Mouse (Mus musculus): ENCODE measurements around the gene Nlrp6.
"Not testable (repeated sequence)": the region's sequence is repeated elsewhere in the genome, so short reads cannot be mapped to it uniquely, and the experiment has no call there.

Nlrp6 gene

DNA sequence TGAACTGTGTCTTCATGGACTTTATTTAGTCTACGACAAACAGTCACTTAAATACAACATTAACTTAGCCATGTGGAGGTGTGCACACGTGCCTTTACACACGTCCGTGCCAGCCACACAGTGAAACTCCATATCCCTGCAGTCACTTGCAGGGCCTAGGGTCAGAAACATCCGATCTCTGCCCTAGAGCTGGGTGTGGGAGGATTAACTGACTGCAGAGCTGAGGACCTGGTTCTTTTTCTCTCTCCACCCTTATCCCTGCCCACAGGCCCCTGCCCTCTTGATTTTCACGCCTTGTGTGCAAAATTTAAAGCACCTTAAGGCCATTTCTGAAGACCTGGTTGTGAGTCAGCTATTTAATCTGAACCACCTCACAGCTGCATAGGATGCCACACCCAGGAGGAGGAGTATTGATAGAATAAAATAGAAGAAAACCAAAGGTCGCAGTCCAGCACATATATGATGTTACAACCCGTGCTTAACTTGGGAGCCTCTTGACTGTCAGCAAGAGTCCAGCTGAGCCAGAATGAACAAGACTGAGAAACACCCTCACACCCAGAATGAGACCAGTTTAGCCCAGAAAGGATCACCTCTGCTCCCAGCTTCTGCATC is at the start of gene Nlrp6:
Gene Nlrp6 (plus strand): TSS at position 485 of the 612 bp plus-strand sequence.
- DNase-seq (ENCODE audit: low read depth), result no peak

DNA sequence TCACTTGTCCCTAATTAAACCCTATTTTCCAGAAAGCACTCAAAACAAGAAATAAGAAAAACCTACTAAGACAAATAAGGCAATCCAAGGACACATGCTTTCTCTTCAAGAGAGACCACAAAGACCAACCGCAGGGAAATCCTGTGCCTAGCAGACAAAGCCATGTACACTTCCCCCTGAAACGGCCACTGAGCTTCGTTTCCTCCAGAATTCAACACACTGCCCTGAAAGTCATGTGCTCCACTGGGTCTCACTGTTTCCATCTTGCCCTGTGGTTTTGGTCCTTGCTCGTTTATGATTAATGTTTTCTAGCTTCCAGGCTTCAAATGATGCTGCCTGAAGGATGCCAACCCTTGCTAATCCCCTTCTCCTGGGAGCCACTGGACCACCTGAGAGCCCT is 46.5 kb upstream of the Nlrp6 start:
- no peak for DNase-seq (ENCODE audit: low read depth)

DNA sequence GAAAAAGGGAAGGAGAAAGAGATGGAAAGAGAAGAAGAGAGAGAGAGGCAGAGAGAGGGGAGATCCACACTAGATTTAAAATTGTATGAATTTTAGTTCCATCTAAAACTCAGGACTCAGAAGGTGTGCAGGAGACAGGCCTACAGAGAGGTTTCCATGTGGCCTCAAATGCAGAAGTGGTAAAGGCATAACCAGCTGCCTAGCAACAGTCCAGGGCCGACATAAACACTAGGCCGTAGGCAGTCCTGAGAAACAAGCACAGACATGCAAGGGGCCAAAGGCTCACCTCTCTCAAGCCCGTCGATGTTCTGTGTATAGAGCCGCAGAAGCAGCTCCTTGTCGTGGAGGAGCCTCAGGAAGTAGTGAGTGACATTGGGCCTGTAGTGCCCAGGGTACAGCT is 43.3 kb upstream of the Nlrp6 start:
- no peak for DNase-seq (ENCODE audit: low read depth)

DNA sequence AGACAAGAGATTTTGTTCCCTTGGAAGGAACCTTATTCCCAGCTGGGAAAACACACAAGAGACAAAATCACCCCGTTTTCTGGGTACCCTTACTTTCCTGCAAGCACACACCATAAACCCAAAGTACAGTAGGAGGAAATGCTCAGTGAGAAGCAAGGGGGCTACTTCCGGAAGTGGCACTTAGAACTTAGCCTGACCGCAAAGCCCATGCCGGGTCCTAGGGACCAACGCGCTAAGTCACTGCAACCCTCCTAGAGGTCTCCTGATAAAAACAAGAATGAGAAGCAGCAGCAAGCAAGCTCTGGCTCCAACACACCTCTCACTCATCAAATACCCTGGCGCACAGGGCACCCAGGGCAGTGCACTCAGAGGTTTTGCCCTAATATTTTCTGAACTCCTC is 41.3 kb upstream of the Nlrp6 start:
- no peak for DNase-seq (ENCODE audit: low read depth)

DNA sequence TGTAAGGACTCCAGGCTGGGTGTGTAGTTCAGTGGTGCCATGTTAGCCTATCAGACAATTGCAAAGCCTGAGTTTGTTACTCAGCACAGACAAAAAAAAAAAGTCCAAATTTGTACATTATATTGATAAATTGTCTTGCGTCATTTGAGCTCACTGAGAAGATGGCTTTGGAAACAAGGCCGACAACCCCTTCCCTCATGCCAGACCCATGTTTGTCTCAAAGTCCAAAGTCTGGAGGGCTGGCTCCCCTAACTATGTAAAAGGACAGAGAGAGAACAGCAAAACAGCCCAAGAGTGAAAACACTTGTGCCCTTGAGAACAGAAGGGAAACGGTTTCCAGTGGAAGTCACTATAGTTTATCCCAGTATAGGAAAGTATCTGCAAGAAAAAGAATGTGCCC is 40.3 kb upstream of the Nlrp6 start:
- DNase-seq (ENCODE audit: low read depth), result no peak

DNA sequence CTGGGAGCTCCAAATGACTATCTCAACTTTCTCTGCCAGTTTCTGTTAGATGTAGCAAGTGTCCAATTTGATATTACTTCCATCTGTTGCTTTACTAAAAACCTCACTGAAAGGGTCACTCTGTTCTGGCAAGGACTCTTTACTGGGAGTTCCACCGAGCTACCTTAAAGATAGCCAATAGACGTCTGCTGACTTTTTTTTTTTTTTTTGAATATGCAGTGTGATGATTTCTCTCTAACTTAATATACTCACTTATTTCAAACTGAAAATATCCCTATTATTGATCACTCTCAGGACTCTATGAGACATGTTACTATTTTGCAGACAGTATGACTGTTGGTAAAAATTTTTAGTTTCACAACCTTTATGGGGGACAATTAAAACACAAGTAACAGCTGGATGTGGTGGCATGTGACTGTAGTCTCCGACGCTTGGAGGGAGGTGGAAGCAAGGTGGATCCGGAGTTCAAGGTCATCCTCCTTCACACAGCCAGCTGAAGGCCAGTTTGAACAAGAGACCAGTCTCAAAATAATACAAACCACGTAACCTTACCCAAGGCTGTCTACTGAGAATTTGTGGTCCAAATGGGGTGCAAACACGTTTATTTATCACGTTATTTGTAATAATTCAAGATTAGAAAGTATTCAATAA is 39.7 kb upstream of the Nlrp6 start:
- no peak for DNase-seq (ENCODE audit: low read depth)

DNA sequence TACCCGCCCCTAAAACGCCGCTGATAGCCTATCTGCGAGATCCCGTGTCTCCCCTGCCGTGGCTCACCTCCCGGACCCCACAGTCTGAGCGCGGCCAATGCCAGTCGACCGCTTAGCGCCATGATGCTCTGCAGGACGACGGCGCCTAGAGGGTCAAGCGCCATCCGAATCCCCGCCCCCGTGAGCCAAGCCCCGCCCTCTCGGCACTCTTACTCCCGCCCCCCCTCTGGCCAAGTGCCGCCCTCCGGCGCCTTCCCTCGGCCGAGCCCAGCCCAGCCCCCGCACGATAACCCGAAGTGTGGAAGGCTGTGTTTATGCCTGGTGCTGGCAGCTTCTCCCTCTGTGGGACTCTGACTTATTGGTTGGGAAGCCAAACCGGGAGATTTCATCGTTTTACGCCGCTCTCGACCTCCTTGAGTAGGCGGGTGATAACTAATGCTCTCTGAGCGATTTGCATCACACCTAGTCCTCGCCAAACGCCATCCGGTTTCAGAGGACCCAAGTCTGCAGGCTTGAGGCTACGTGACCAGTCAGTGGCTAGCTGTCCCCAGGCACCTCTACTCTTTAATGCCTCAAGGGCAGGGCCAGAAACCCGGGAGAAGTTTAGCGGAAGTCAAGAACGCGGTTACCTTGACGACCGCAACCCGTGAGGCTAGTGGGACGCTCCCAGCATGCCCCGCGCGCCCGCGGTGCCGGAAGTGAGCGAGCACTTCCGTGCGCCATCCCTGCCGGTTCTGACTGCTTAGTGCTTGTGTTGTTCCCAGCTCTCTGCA is 38.8 kb upstream of the Nlrp6 start, which contains the start of the genes Psmd13 and Sirt3:
Gene Psmd13 (plus strand): TSS at position 273 of the 773 bp plus-strand sequence.
Gene Sirt3 (minus strand): TSS at position 614 of the 773 bp plus-strand sequence.
- DNase-seq (ENCODE audit: low read depth), result peak; percentile 95

DNA sequence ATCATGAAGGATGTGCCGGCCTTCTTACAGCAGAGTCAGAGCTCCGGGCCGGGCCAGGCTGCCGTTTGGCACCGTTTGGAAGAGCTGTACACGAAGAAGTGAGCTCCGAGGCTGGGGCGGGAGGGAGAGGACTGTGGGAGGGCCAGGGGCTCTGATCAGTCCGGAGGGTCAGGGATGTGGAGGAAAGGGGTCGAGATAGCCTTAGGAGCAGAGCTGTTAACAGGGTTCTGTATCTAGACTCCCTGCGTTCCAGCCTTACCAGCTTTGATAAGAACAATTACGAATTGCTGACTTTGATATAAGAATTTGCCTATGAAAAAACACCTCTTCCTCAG is 38.3 kb upstream of the Nlrp6 start:
- no peak for DNase-seq (ENCODE audit: low read depth)

DNA sequence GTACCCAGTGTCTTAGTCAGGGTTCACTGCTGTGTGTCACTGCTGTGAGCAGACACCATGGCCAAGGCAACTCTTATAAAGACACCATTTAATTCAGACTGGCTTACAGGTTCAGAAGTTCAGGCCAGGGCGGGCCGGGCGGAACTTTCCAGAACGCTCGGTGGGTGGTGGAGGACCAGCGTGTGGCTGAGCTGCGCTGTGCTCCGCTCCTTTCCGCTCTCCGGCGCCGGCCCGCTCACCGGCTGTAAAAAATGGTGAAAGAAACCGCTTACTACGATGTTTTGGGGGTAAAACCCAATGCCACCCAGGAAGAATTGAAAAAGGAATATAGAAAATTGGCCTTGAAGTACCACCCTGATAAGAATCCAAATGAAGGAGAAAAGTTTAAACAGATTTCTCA is 30.1 kb upstream of the Nlrp6 start:
- DNase-seq (ENCODE audit: low read depth), result not testable (repeated sequence)

DNA sequence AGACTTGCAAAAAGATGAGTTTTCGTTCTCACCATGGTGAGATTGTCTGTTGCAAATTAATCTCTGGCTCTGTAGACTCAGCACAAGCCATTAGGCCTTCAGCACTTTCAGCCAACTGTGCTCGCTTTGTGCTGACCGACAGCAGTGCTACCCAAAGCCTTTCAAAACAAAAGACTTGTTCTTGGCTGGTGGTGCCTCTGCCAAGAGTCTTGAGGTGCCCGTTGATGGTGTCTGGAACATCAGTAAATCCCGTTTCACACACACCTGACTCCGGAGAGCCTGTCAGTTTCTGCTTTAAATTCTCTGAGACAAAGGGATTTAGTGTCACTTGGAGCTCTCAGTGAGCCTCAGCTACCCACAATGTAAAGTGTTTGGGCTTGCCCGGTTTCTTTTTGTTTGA is 26.7 kb upstream of the Nlrp6 start:
- DNase-seq (ENCODE audit: low read depth), result no peak

DNA sequence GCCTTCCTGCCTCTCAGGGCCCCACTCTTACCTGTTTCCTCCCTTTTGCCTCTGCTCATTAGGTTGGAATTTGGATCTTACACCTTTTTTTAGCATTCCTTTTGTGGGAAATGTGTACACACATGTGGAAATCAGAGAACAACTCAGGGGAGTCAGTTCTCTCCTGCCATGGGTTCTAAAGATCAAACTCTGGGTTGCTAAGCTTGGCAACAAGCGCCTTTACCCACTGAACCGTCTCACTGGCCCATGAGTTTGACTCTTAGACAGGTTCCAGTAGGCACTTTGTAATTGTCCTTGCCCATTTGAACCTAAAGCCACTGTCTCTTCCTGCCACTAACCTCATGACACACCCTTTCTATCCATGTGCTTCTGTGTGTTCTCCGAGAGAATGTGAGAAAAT is 26.1 kb upstream of the Nlrp6 start:
- DNase-seq (ENCODE audit: low read depth), result no peak

DNA sequence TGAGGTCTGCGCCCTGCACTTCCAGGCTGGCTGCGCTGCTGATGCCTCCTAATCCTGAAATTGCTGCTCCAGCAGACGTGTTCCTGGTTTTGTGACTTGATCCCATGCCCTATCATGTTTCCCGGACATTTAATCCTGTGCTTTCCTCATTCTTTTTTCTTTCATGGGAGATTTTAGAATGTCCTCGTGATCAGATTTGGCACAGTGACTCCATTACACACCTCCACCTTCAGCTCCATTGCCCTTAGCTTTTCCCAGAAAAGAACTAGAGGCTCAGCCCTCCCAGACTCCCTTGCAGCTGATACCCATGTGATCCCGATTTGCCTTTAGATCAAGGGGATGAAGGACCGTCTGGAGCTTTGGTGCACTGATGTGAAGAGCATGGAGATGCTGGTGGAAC is 22.8 kb upstream of the Nlrp6 start:
- no peak for DNase-seq (ENCODE audit: low read depth)

DNA sequence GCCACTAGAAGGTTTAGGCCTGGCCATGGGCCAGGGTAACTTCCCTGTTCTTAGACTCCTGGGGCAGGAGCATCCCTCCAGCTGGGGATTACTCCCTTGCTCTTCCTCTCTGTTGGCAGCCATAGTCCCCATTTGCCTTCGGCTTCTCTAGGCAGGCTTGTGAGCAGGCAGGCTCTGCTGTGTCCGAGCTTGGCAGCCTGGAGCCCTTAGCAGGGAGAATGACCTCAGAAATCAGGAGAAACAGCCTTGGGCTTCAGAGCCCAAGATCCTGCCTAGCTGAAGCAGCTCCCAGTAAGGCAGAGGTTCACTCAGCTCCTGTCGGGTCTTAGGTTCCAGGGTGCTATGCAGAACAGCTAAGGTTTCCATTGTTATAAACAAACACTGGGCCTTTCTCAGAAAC is 21.6 kb upstream of the Nlrp6 start:
- no peak for DNase-seq (ENCODE audit: low read depth)

DNA sequence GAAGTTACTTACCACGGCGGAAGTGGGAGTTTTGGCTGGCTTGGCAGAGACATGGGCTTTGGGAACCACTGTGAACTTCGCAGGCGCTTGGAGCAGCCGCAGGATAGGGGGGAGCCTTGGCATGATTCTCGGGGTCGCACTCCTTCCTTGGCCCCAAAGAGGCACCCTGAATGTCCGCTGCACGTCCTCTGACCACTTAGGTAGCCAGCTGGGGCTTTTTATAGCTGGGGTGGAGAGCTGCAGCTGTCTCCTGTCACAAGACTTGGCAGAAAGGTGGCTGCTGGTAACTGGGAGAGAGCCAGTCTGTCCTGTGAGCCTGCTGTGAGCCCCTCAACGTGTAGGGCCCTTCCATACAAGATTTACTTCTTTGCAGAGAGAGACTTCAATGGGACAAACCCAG is 20.5 kb upstream of the Nlrp6 start, which contains the start of gene Cox8b:
Gene Cox8b (minus strand): TSS at position 227 of the 400 bp plus-strand sequence.
- no peak for DNase-seq (ENCODE audit: low read depth)

DNA sequence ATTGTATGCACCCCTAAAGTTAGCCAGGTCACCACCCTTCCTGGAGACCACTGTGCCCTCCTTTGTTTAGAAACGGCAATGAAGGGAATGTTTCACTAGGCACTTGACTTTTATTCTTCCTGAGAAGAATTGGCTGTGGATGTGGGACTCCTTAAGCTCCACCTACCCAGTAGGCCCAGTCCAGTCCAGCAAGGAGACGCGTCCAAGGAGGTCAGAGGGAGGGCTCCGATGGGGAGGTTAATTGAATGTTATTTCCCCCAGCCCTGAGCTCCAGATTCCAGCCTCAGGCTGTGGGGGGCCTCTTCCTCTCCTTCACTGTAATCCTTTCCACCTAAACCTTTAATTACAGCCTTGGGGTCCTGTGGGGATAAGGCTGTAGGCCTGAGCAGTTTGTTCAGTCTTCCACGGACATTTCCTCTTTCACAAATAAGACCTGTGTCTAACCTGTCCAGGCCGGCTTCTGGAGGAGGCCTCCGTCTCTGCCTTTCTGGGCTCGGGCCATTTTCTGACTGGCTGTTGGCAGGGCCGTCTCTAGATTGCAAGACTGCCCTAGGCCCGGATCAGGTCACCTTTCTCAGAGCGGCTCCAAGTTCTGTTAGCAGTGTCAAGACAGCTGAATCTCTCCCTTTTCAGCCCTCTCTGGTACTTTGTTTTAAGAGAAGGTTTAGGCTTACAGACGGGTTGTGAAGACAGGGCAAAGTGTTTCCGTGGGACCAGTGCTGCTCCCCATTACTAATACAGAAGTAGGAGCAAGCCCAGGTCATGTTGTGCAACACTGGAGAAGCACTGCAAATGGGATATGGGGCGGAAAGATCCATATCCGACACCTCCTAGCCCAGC is 18.4 kb upstream of the Nlrp6 start:
- no peak for DNase-seq (ENCODE audit: low read depth)

DNA sequence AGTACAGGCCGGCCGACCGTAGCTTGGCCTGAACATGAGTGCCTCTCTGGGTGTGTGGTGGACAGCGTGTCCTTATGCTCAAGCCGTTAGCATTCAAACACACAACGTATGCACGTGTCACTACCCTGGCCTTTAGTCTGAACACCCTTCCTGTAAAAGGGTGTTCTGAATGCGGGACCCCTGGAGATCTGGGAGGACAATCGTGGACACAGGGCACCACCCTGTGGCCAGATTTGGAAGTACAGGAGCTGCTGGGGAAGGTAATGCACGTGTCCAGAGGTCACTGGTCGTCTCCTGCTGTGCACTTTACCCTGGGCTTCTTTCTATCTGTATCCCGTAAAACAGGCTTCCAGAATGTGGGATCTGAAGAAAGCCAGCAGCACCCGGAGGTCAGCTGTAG is 17.5 kb upstream of the Nlrp6 start:
- peak; percentile 84 for DNase-seq (ENCODE audit: low read depth)

DNA sequence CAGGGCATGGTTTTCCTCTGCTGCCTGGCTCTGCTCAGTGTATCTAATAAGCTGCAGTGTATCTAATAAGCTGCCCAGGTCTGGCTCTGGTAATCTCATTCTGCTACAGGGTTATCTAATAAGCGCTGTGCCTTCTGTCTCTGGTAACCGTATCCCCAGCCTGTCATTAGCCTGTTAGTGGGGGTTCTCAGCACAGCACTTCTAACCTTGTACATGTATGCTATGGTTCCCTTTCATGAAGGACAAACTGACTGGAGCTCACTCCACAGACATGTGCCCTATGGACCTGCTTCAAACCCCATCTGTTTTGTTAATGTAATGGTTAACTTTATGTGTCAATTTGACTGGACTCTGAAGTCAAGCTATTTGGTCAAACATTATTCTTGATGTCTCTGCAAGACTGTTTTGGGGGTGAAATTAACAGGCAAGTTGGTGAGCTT is 15.0 kb upstream of the Nlrp6 start:
- no peak for DNase-seq (ENCODE audit: low read depth)

DNA sequence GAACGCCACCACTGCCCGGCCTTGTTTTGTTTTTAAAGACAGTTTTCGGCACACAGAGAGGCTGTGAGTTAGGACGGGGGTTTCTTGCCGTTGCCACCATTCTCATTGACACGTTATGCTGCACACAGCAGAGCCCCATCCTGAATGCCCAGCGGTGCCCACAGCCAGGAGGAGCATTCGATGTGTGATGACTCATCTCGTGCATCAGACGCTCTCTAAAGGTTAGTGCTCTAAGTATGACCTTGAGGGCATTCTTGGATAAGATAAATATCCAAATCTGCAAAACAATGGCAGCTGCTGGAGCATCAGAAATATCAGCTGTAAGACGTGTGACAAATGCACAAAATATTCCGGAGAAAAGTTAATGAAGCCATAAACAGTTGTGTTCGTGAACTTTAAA is 13.6 kb upstream of the Nlrp6 start:
- no peak for DNase-seq (ENCODE audit: low read depth)

DNA sequence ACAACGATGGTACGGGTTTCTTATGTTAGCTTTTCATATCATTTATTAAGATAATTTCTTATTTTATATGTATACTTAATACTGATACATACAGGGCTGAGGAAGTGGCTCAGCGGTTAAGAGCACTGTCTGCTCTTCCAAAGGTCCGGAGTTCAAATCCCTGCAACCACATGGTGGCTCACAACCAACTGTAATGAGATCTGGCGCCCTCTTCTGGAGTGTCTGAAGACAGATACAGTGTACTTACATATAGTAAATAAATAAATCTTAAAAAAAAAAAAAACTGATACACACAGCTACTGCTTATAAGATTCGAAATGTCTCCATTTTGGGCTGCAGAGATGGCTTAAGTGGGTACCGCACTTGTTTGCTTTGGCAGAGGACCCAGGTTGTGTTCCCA is 13.0 kb upstream of the Nlrp6 start:
- DNase-seq (ENCODE audit: low read depth), result no peak

DNA sequence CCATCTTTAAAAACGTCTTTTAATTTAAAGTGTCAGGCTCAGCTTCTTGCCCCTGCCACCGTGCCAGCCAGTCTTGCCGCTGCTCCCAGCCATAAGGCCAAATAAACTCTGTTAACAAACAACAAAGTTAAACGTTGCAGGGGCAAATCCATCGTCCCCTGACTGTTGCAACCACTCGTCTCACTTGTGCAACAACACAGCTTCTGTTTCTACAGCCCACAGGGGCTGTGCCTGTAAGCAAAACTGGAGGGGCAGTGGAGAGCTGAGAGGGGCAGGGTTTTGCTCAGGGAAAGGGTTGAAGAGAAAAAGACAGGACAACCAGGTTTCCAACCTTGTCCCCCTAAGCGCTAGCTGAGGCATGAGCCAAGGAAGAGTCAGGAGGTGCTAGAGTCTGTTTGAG is 12.5 kb upstream of the Nlrp6 start:
- DNase-seq (ENCODE audit: low read depth), result no peak

DNA sequence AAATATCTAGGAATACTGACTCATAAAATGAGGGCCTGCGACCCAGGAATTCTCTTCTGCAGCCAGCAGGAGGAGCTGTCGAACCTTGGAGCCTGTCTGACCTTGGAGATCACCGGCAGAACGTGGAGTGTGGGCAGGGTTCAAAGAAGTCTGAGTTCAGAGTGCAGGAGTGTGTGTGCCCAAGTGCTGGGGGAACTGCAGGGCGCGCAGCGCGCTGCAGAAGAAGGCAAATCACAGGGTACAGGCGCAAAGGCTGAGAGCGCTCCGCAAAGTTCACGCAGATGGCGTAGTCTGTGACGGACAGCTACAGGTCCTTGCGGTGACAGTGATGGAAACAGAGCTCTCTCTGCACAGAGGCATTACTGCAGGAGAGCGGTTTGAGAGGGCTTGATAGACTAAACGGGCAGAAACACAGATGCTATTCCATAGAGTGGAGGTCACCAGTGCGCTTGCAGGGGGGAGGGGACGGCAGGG is 12.0 kb upstream of the Nlrp6 start:
- peak; percentile 85 for DNase-seq (ENCODE audit: low read depth)

DNA sequence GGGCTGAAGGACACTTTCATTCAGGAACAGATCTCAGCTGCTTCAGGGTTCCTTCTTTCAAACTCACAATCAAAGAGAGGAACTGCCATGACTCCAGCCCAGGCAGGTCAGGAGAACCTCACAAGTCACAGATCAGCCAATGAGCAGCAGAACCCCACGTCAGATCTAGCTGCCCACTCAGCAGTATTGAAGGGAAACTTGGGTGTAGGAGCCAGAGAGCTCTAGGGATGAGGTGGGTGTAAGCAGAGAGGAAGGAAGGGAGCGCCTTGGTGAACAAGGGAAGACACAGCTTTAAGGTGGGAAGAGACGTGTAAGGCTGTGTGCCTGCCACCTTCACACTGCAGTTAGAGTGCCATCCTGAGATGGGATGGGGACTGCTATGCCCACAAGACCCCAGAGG is 8.4 kb upstream of the Nlrp6 start:
- DNase-seq (ENCODE audit: low read depth), result no peak
